Mouse (Mus musculus): ENCODE measurements around the gene Pwp1.
"Not testable (repeated sequence)": the region's sequence is repeated elsewhere in the genome, so short reads cannot be mapped to it uniquely, and the experiment has no call there.

Gene Pwp1

DNA sequence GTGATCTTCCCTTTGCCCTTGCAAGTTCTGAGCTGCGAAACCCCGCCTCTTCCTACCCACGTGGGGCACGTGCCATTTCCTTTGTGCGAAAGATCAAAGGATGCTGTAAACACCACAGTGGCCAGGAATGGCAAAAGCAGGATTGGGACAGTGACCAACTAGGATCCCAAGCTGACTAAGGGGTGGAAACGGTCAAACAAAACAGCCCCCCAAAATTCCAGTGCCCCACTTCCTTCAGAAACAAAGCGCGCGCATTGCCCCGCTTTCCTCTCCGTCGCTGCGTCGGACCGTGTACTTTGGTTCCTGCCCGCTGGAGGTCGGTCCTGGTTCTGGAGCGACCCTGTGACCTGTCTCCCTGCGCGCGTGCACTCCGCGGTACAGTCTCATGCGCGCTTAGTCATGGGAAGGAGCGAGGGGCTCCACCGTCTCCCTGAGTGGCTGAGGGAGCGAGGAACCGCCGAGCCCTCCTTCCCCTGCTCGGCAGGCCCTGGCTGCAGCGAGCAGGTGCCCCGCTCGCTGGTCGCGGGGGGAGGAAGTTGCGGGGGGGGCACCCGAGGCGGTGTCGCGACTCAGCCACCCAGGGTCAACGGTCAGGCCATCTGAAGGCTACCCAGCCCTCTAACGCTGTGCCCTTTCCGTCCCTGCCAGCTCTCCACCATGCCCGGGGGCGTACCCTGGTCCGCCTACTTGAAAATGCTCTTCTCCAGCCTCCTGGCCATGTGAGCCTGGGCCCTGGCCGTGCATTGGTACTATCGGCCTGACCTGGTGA, at the start of gene Pwp1:
Gene Pwp1, plus strand, starts transcription at position 410 of the 769 bp plus-strand sequence.
- DNase-seq (ENCODE audit: low read depth) = not testable (repeated sequence)

DNA sequence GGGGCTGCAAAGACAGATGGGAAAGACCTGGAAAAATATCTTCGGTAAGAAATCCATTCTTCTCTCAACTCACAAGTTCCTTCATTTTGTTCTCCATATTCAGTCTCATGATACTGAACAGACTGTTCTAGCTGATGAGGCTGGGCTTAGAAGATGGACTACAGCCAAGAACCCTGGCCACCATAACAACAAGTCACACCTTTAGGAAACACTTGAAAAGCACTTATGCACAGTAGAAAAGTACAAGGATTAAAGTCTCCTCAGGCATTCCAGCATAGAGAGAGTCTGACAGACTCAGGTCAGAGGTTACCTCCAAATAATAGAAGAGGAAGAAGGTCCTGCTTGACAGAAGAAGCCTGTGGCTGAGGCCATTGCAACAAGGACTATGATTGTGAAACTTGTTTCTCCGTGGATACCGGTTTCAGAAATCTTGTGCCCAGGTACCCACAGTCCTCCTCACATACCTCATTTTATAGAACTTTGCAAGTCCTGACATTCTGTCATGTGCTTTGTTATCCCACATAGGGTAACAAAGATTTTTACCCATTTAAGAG, 7.1 kb upstream of the Pwp1 start:
- DNase-seq (ENCODE audit: low read depth) = not testable (repeated sequence)

DNA sequence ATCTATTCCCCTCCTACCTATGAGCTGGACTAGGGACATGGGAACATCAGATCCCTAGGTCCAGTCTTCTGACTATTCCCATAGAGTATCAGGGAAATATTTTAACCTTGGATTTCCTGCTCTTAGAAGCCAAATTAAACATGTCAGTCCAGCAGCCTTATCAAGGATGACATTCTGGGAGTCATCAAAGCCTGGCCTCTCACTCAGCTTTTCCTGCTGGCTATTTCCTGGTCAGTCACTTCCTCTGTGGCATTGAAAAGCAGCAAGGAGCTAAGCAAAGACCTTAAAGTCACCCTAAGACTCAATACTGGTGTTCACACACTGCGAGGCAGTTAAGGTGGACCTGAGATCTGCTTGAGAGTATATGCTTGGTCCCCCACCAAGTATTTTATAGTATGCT, 5.5 kb upstream of the Pwp1 start:
- DNase-seq (ENCODE audit: low read depth) = not testable (repeated sequence)

GRCm38 (mm10) chr10:85828722-85829084, 591 bp upstream of the Pwp1 start:
- not testable (repeated sequence) for DNase-seq (ENCODE audit: low read depth)

DNA sequence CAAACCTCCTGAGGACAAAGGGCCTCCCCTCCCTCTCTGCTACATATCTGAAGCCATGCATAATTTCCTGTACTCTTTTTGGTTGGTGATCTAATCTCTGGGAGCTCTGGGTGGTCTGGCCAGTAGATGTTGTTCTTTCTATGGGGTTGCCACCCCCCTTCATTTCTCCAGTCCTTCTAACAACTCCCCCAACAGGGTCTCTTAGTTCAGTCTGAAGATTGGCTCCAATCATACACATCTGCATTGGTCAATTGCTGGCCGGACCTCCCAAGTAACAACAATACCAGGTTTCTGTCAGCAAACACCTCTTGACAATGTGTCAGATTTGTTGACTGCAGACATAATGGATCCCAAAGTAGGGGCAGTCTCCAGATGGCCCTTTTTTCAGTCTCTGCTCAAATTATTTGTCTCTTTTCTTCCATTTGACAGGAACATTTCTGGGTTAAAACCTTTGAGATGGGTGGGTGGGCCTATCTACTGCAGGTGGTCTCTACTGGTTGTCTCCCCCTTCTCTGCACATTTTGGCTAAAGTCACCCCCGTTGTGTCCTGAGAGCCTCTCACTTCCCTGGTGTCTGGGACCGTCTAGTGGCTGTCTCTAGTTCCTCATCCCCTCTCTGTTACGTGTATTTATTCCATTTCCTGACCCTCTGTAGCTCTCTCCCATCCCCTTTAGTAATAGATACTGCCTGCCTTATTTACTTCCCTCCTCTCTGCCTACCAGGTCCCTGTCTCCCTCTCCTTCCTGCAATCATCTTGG, 17.0 kb downstream of the Pwp1 start:
- DNase-seq (ENCODE audit: low read depth) = no peak

- peak; percentile 73 for DNase-seq (ENCODE audit: low read depth)
Measured at GRCm38 (mm10) chr10:85871698-85872478, 42.6 kb downstream of the Pwp1 start.

DNA sequence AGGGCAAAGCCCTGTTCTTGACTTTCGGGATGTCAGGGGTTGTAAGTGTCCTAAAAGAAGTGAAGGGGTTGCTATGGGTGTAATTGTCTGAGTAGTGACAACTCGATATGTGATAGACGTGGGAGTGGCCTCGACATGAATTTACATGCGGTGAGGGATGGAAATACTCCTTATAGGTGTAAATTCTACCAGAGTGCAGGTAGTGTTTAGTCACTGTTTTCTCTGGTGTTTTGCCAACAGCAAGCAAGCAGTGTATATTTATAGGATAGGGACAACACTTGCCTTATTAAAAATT, 43.1 kb downstream of the Pwp1 start:
- no peak for DNase-seq (ENCODE audit: low read depth)

GRCm38 (mm10) chr10:85873861-85874544, 44.7 kb downstream of the Pwp1 start:
- DNase-seq (ENCODE audit: low read depth) = no peak

DNA sequence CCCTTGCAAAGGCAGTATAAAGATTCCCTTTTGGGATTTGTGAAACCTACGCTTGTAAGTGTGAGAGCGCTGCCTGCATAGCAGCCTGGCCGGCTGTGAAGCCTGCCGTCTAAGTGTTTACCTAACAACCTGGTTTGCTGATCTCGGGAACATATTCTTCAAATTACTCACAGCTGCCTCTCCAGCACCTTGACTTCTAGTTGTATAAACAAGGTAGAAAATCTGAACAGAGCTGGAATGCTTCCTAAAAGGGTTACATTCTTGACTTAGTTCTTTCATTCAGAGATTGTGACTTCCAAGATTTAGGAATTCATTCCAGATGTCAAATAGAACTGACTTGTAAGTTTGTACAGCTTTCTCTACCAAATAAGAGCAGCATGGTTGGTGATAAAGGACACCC, 46.5 kb downstream of the Pwp1 start:
- DNase-seq (ENCODE audit: low read depth) = no peak

DNA sequence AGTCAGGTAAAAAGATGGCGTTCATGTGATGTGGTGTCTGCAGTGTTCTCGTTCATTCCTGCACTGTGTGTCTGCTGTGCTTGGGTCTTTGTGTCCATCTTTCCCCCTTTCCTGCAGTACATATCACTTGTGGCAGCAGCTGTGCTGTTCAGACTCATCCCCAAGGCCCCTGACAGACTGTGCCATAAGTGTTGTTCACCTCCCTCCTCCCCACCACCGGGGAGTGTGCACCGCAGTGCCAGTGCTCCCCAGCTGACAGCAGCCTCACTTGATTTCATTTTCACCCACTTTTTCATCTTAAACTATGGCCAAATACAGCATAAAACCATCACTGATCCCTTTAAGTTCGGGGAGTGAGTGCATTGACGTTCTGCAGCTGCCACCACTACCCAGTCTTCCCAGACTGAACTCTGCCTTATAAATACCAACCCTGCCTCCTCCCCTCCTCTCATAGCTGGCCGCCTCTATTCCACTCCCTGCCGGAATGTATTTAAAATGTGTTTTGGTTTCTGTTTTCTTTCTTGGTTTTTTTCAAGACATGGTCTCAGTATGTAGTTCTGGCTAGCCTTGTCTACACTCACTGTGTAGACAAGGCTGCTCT, 50.7 kb downstream of the Pwp1 start:
- no peak for DNase-seq (ENCODE audit: low read depth)

- DNase-seq (ENCODE audit: low read depth) = peak; percentile 96
Measured at GRCm38 (mm10) chr10:85916498-85917309, 87.4 kb downstream of the Pwp1 start, which contains the start of gene Prdm4. Gene Prdm4, minus strand, starts transcription at chr10:85917142.

DNA sequence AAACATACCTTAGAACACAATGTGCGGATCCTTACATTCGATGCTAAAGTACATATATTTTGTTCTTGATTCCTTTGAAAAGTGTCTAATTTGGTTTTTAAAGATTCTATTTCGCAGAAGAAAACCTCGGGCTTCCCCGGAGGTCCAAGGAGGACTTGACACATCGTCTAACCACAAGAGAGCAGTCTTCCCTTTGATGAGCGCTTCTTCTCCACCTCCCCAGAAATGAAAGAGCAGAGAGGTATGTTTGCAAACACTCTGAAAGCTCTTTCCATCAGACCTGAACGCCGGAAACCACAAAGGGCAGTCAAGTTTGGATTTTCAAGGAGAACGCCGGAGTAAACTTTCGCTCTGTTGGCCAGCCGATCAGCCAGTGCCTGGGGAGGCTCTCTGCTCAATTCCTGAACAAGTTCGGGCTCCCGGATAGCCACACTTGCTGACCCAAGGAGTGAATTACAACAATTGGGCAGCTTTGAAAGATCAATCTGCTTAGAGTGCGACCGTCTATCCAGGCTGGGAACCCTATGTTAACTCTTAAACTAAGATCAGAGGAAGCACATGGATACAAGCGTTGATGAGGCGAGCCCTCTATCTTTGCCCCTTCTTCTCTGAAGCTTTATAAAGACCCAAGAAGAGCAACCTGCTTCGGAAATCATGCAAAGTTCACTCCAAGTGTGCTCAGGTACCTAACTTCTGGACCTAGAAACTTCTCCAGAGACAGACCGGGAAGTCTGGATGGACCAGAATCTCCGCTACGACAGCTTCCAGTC, 98.6 kb downstream of the Pwp1 start, which contains the start of gene Ascl4:
Gene Ascl4, plus strand, starts transcription at position 6 of the 770 bp plus-strand sequence.
- DNase-seq (ENCODE audit: low read depth) = no peak

- no peak for DNase-seq (ENCODE audit: low read depth)
Measured at GRCm38 (mm10) chr10:85928499-85929207, 99.4 kb downstream of the Pwp1 start.

DNA sequence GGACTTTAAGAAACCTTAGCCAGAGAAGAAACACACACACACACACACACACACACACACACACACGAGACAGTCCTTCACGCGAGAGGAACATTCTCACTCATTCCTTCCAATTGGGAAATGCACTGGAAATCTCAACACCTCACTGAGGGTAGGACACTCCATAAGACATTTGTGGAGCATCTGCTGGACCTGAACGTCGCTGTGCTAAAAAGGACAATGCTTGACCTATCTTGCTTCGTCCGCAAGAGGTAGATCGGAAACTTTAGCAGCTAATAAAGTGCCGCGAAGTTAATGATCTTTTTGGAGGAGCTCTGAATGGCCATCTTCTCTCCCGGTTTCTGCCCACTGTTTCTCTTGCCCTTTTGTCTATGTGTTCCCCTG, 99.9 kb downstream of the Pwp1 start:
- no peak for DNase-seq (ENCODE audit: low read depth)

DNA sequence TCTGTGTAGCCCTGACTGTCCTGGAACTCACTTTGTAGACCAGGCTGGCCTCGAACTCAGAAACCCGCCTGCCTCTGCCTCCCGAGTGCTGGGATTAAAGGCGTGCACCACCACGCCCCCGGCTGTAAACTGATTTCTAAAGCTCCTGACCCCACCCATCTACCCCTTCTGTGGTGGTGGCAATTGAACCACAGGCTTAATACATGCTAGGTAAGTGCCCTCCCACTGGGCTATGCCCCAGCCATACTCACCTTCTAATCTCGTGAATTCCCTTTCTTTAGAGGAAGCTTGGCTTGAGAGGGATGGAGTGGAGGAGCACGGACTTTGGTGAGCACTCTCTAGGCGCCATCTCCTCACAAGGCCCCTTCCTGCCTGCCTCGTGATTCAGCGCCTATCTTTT, 100.7 kb downstream of the Pwp1 start:
- DNase-seq (ENCODE audit: low read depth) = no peak

GRCm38 (mm10) chr10:85936280-85936965, 107.1 kb downstream of the Pwp1 start:
- no peak for DNase-seq (ENCODE audit: low read depth)
